In the genomic region with DNA sequence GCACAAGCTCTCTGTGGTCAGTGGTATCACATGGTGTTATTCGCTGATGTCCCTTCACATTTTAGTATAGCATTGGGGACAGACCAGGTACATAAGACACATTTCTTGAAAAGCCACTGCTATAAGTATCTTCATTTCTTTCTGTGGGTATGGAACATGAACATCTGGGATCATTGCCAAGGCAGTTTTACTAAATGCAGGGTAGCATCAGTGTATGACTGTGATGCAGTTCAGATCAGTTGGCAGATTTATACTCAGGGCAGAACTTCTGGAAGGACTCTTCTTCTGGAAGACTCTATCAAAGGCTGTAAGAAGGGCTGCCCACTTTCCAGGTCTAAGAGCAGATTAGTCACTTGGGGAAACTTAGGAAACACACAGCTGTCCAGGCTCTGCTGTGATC, we compare ENCODE assay signal across 15 mouse cellular contexts.
"Had no signal": no experiment of that assay in that cellular context is flagged by ENCODE, and none has a peak within 500 bp of the region (broad histone marks: within the 10 kb centered on the region; RNA-seq: fewer than 3 reads in every experiment).

No protein-coding gene starts in this region.

- H3K27ac ChIP-seq: midbrain, embryonic 13.5 days; midbrain, embryonic 15.5 days; neural tube, embryonic 12.5 days; stomach, embryonic 15.5 days; stomach, postnatal 0 days had no signal

- H3K4me2 ChIP-seq: lung, embryonic 14.5 days; midbrain, embryonic 11.5 days; midbrain, embryonic 13.5 days; midbrain, embryonic 15.5 days; neural tube, embryonic 12.5 days; stomach, embryonic 15.5 days had no signal

- H3K4me3 ChIP-seq: megakaryocyte, embryonic 14.5 days; midbrain, embryonic 13.5 days; midbrain, embryonic 15.5 days; neural tube, embryonic 12.5 days; stomach, embryonic 15.5 days had no signal

- DNase-seq: lung, adult 18-20 months; lung, embryonic 14.5 days; lung, postnatal 10 days; lung, postnatal 4 days; right cerebral cortex, postnatal 14 days; thymus, adult 18-20 months; thymus, postnatal 14 days; thymus, postnatal 36 days had no signal

- H3K36me3 ChIP-seq: midbrain, embryonic 13.5 days; midbrain, embryonic 15.5 days; neural tube, embryonic 12.5 days; stomach, embryonic 15.5 days had no signal

- H3K4me1 ChIP-seq: midbrain, embryonic 13.5 days; midbrain, embryonic 15.5 days; neural tube, embryonic 12.5 days; stomach, embryonic 15.5 days had no signal

- ATAC-seq: midbrain, embryonic 13.5 days; midbrain, embryonic 15.5 days had no signal

- H3K9me3 ChIP-seq: megakaryocyte, embryonic 14.5 days; midbrain, embryonic 13.5 days; midbrain, embryonic 15.5 days; neural tube, embryonic 12.5 days; stomach, embryonic 15.5 days had no signal

- H3K27me3 ChIP-seq: megakaryocyte, embryonic 14.5 days; midbrain, embryonic 13.5 days; midbrain, embryonic 15.5 days; neural tube, embryonic 12.5 days; stomach, embryonic 15.5 days had no signal

- H3K9ac ChIP-seq: lung, embryonic 14.5 days; midbrain, embryonic 13.5 days; midbrain, embryonic 15.5 days; neural tube, embryonic 12.5 days; stomach, embryonic 15.5 days had no signal
